Mouse (Mus musculus) hindbrain, embryonic 10.5 days (tissue): ENCODE measurements at regions not wholly inside any gene's neighbourhood (a gene's known extent, or its start where the extent isn't known, plus 50 kb on each side); places are given as distances from the start of the nearest gene placed in this dataset.

Experiments
- DNase-seq: peaks from one replicate; pipeline ENCODE4 v3.0.0-alpha.2; 2017; ENCODE audit warnings: low spot score
- H3K27ac ChIP-seq: fragments of 300-500 bp; sonication (generic); 2 replicates; pipeline ENCODE4 v1.5.1; 2016; ENCODE audit warnings: mild to moderate bottlenecking, moderate library complexity
- H3K27me3 ChIP-seq: fragments of 300-500 bp; sonication (generic); 2 replicates; pipeline ENCODE4 v1.6.1; 2016; ENCODE audit warnings: mild to moderate bottlenecking; ENCODE audit not compliant: poor library complexity, insufficient read depth, severe bottlenecking
- H3K36me3 ChIP-seq: fragments of 300-500 bp; sonication (generic); 2 replicates; pipeline ENCODE4 v1.6.1; 2016; ENCODE audit warnings: mild to moderate bottlenecking, moderate library complexity
- H3K4me1 ChIP-seq: fragments of 300-500 bp; sonication (generic); replicated peaks from 2 replicates; pipeline ENCODE4 v1.6.1; 2016; ENCODE audit warnings: mild to moderate bottlenecking
- H3K4me3 ChIP-seq: fragments of 300-500 bp; sonication (generic); 2 replicates; pipeline ENCODE4 v1.5.1; 2016; ENCODE audit warnings: mild to moderate bottlenecking, moderate library complexity
- H3K9me3 ChIP-seq: fragments of 300-500 bp; sonication (generic); 2 replicates; pipeline ENCODE4 v1.6.1; 2016; ENCODE audit warnings: mild to moderate bottlenecking, moderate library complexity
- WGBS: fragments of 180-500 bp; shearing (Covaris S2); methylation state at CpG from one replicate; pipeline ENCODE4 v1.1.7; 2016; 5-methylcytosine and 5-hydroxymethylcytosine counted together

- H3K36me3 ChIP-seq: no peaks in the 10 kb centered on the region
- DNase-seq: no peak
- peaks cover 4% of the 10 kb centered on the region; the same call in 1 of the 2 replicates for H3K27me3 ChIP-seq
- H3K4me1 ChIP-seq: peaks cover 10% of the 10 kb centered on the region
- H3K4me3 ChIP-seq: no peak overlapping the region
- peak overlapping the region; percentile 64; the same call in 1 of the 2 replicates for H3K27ac ChIP-seq
- WGBS: 36% methylated on average over 7 of the region's 7 CpGs
- H3K9me3 ChIP-seq: no peaks in the 10 kb centered on the region
Measured at GRCm38 (mm10) chr2:124930719-124931118, 137.2 kb upstream of the Slc24a5 start.

- no peak overlapping the region for H3K4me3 ChIP-seq
- H3K27me3 ChIP-seq: peaks cover 4% of the 10 kb centered on the region; the same call in 1 of the 2 replicates
- no peak overlapping the region for H3K27ac ChIP-seq
- H3K4me1 ChIP-seq: peaks cover 10% of the 10 kb centered on the region
- H3K9me3 ChIP-seq: no peaks in the 10 kb centered on the region
- 50% methylated on average over 6 of the region's 6 CpGs for WGBS
- H3K36me3 ChIP-seq: no peaks in the 10 kb centered on the region
- DNase-seq: no peak
Measured at GRCm38 (mm10) chr2:124932566-124932965, 135.4 kb upstream of the Slc24a5 start.

DNA sequence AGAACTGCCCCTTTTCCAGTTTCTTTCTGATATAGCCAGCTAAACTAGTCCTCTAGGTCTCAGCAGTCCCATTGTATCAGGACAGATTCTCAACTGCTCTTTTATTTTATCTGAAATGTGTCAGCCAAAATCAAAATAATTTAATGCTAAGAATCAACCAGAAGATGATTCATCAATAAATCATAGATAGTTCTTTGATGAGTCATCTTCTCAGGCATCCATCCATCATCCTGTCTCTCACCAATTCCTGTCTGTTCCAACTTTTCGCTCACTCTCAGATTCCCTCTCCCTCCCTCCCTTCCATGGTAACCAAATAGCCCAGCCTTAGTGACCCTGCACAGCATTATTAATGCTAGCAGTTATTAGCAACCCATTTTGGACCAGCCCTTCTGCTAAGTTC is 134.0 kb upstream of the Slc24a5 start:
- DNase-seq: no peak
- WGBS: 83% methylated on average over 1 of the region's 1 CpGs
- Histone ChIP-seq H3K27me3 (peaks cover 4% of the 10 kb centered on the region; the same call in 1 of the 2 replicates), H3K4me1 (peaks cover 10% of the 10 kb centered on the region), H3K36me3 (no peaks in the 10 kb centered on the region), H3K27ac (no peak overlapping the region), H3K4me3 (no peak overlapping the region), H3K9me3 (no peaks in the 10 kb centered on the region)

GRCm38 (mm10) chr2:124948263-124948781 is 119.6 kb upstream of the Slc24a5 start:
- DNase-seq: peak; percentile 8
- H3K4me1 ChIP-seq: peaks cover 28% of the 10 kb centered on the region
- no peak overlapping the region for H3K4me3 ChIP-seq
- H3K27ac ChIP-seq: peak overlapping the region; percentile 46; the same call in 1 of the 2 replicates
- no peaks in the 10 kb centered on the region for H3K9me3 ChIP-seq
- H3K27me3 ChIP-seq: 0 out of 2 replicates have a peak, but pooled peaks cover 7% of the 10 kb centered on the region
- H3K36me3 ChIP-seq: no peaks in the 10 kb centered on the region
- 38% methylated on average over 2 of the region's 2 CpGs for WGBS

GRCm38 (mm10) chr2:124948812-124949211 is 119.1 kb upstream of the Slc24a5 start:
- peak; percentile 8 for DNase-seq
- no peaks in the 10 kb centered on the region for H3K9me3 ChIP-seq
- H3K4me1 ChIP-seq: peaks cover 29% of the 10 kb centered on the region
- peak overlapping the region; percentile 46; the same call in 1 of the 2 replicates for H3K27ac ChIP-seq
- WGBS: 57% methylated on average over 9 of the region's 9 CpGs
- 0 out of 2 replicates have a peak, but pooled peaks cover 7% of the 10 kb centered on the region for H3K27me3 ChIP-seq
- no peak overlapping the region for H3K4me3 ChIP-seq
- no peaks in the 10 kb centered on the region for H3K36me3 ChIP-seq

DNA sequence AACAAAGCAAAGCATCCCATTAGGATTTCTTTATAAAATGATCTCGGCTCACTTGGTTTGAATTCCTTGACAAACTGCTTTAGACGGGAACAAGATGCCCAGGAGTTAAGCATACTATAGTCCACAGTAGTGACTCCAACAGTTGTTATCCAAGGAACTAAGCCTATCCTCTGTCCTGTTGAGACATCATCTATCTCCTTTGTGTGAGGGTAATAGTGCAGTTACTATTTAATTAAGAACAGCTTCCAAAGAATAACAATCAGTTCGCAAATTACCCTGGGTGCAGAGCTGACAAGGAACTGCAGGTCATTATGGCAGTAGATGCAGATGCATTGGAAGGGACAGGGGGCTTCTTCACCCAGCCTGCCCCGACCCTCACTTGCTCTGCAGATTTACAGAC is 115.7 kb upstream of the Slc24a5 start:
- DNase-seq: no peak
- no peak overlapping the region for H3K4me3 ChIP-seq
- H3K36me3 ChIP-seq: no peaks in the 10 kb centered on the region
- H3K27ac ChIP-seq: no peak overlapping the region
- no peaks in the 10 kb centered on the region for H3K9me3 ChIP-seq
- H3K27me3 ChIP-seq: 0 out of 2 replicates have a peak, but pooled peaks cover 7% of the 10 kb centered on the region
- H3K4me1 ChIP-seq: peaks cover 33% of the 10 kb centered on the region
- WGBS: 59% methylated on average over 4 of the region's 4 CpGs

DNA sequence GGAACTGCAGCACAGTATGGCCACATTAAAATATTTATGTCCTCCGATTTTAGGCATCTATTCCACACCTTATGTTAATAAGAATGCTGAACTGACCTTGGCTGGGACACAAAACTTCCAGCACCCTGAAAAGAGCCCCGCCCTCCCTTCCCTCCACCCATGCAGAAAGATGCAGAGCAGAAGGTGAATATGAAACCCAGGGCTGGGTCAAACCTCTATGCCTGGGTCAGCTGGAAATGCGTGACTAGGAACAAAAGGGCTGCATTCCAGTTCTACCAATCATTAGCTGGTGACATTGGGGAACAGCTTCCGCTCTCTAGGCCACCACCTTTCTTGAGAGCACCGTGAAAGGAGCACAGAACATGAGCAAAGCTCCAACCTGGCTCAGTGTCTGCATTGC is 114.9 kb upstream of the Slc24a5 start:
- H3K4me1 ChIP-seq: peaks cover 27% of the 10 kb centered on the region
- no peaks in the 10 kb centered on the region for H3K9me3 ChIP-seq
- no peak overlapping the region for H3K27ac ChIP-seq
- 68% methylated on average over 5 of the region's 5 CpGs for WGBS
- no peak for DNase-seq
- H3K27me3 ChIP-seq: 0 out of 2 replicates have a peak, but pooled peaks cover 7% of the 10 kb centered on the region
- no peaks in the 10 kb centered on the region for H3K36me3 ChIP-seq
- H3K4me3 ChIP-seq: no peak overlapping the region

- H3K27me3 ChIP-seq: 0 out of 2 replicates have a peak, but pooled peaks cover 7% of the 10 kb centered on the region
- DNase-seq: no peak
- H3K27ac ChIP-seq: no peak overlapping the region
- H3K4me3 ChIP-seq: no peak overlapping the region
- H3K9me3 ChIP-seq: no peaks in the 10 kb centered on the region
- 43% methylated on average over 7 of the region's 7 CpGs for WGBS
- H3K36me3 ChIP-seq: no peaks in the 10 kb centered on the region
- H3K4me1 ChIP-seq: peaks cover 11% of the 10 kb centered on the region
Measured at GRCm38 (mm10) chr2:124955843-124956242, 112.1 kb upstream of the Slc24a5 start.

DNA sequence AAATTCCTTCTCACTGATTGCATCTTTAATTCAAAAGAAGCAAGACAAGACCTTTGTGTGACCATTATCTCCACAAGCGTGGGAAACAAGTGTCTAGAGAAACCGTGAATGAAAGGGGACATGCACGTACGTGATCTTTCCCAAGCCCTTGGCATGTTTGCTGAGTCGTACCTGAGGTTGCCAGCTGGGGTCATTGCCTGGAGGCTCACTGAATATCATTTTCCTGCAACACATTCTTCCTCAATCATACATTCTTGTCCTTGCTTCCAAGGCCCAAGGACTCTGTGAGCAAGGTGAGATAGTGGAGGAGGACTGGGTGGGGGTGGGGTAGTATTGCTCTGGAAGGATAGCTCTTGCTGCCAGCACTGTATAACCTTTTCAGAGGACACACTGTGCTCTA is 108.5 kb upstream of the Slc24a5 start:
- DNase-seq: no peak
- Histone ChIP-seq H3K36me3 (no peaks in the 10 kb centered on the region), H3K27me3 (no peaks in the 10 kb centered on the region), H3K4me1 (0 out of 2 replicates have a peak, but pooled peaks cover 4% of the 10 kb centered on the region), H3K4me3 (no peak overlapping the region), H3K27ac (no peak overlapping the region), H3K9me3 (no peaks in the 10 kb centered on the region)
- WGBS: 90% methylated on average over 5 of the region's 5 CpGs

DNA sequence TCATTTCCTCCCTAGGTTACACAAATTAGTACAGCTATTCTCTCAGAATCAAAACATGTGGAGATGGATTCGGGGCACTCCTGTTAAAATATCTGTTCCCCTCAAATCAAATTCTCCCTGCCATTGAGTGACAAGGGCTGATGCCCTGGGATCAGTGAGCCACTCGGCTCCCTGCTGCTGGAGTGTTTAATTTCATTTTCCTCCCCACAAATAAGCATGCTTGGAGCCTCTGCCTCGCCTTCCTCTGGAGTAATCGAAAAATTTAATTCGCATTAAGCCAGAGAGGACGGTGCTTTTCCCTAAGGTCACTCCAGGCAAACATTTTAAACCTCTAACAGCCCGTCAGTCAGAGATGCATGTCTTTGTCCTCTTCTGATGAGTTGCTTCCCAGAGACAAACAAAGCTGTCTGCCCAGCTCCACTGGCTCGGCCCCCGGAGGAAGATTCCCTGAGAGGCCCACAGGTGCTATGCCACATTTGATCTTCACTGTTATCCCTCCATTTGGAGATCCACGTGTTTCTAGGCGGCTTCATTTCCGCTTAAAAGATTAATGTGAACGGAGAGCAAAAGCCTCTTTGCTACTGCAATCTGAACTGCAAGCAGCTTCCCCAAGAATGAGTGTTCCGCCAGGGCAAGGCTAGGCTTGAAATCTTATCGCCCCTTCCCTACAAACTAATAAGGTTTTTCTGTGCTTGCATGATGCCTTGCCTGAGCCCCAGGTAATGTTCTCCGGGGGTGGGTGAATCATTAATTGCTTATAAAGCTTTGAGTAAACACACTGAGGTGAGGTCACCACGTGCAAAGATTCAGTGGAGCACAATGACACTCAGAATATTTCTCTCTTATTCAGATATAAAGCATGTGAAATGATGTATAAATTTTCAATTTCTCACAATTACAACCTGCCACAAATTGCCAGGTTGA is 95.8 kb upstream of the Slc24a5 start:
- Histone ChIP-seq H3K9me3 (no peaks in the 10 kb centered on the region), H3K36me3 (no peaks in the 10 kb centered on the region), H3K27ac (peak overlapping the region; percentile 29; the same call in 1 of the 2 replicates), H3K4me3 (no peak overlapping the region), H3K27me3 (no peaks in the 10 kb centered on the region), H3K4me1 (peaks cover 9% of the 10 kb centered on the region)
- peak; percentile 17 for DNase-seq
- WGBS: 50% methylated on average over 17 of the region's 17 CpGs

- H3K36me3 ChIP-seq: no peaks in the 10 kb centered on the region
- no peak overlapping the region for H3K27ac ChIP-seq
- no peak for DNase-seq
- H3K4me1 ChIP-seq: peaks cover 9% of the 10 kb centered on the region
- no peak overlapping the region for H3K4me3 ChIP-seq
- 85% methylated on average over 3 of the region's 3 CpGs for WGBS
- no peaks in the 10 kb centered on the region for H3K27me3 ChIP-seq
- no peaks in the 10 kb centered on the region for H3K9me3 ChIP-seq
Measured at GRCm38 (mm10) chr2:124975106-124975505, 92.8 kb upstream of the Slc24a5 start.

GRCm38 (mm10) chr2:124990976-124991375 is 76.9 kb upstream of the Slc24a5 start:
- H3K27me3 ChIP-seq: no peaks in the 10 kb centered on the region
- H3K4me3 ChIP-seq: no peak overlapping the region
- no peak for DNase-seq
- no peaks in the 10 kb centered on the region for H3K4me1 ChIP-seq
- no peaks in the 10 kb centered on the region for H3K9me3 ChIP-seq
- H3K27ac ChIP-seq: no peak overlapping the region
- 91% methylated on average over 2 of the region's 2 CpGs for WGBS
- no peaks in the 10 kb centered on the region for H3K36me3 ChIP-seq

GRCm38 (mm10) chr2:125015007-125015406 is 52.9 kb upstream of the Slc24a5 start:
- Histone ChIP-seq H3K9me3 (no peaks in the 10 kb centered on the region), H3K27ac (no peak overlapping the region), H3K27me3 (no peaks in the 10 kb centered on the region), H3K36me3 (no peaks in the 10 kb centered on the region), H3K4me3 (no peak overlapping the region), H3K4me1 (no peaks in the 10 kb centered on the region)
- WGBS: 88% methylated on average over 1 of the region's 1 CpGs
- no peak for DNase-seq
